Mouse (Mus musculus) heart, embryonic 12.5 days (tissue): ENCODE data around the gene Tubb5. TPM values are rescaled to one million over a fixed set of nuclear protein-coding genes. Genes with fewer than 3 reads are reported as not detected.

Source experiments
- ATAC-seq: fragments of 200-750 bp; cut with Nextera tagmentation; 2 replicates; pipeline ENCODE4 v1.8.0; 2017; ENCODE audit warnings: moderate TSS enrichment, moderate library complexity; ENCODE audit not compliant: insufficient number of reproducible peaks, low FRiP score
- H3K27ac ChIP-seq: fragments of 300-500 bp; sonication (generic); 2 replicates; pipeline ENCODE4 v1.5.1; 2016; ENCODE audit warnings: mild to moderate bottlenecking, moderate library complexity; ENCODE audit not compliant: poor library complexity, severe bottlenecking
- H3K27me3 ChIP-seq: fragments of 300-500 bp; sonication (generic); replicated peaks from 2 replicates; pipeline ENCODE4 v1.6.1; 2016; ENCODE audit warnings: mild to moderate bottlenecking, moderate library complexity
- H3K36me3 ChIP-seq: fragments of 300-500 bp; sonication (generic); 2 replicates; pipeline ENCODE4 v1.6.1; 2016; ENCODE audit warnings: mild to moderate bottlenecking, moderate library complexity
- H3K4me1 ChIP-seq: fragments of 300-500 bp; sonication (generic); replicated peaks from 2 replicates; pipeline ENCODE4 v1.6.1; 2016; ENCODE audit warnings: mild to moderate bottlenecking
- H3K4me2 ChIP-seq: fragments of 300-500 bp; sonication (generic); 2 replicates; pipeline ENCODE4 v1.6.1; 2016; ENCODE audit warnings: mild to moderate bottlenecking, moderate library complexity
- H3K4me3 ChIP-seq: fragments of 300-500 bp; sonication (generic); 2 replicates; pipeline ENCODE4 v1.5.1; 2016; ENCODE audit warnings: mild to moderate bottlenecking
- H3K9ac ChIP-seq: fragments of 300-500 bp; sonication (generic); 2 replicates; pipeline ENCODE4 v1.6.1; 2016; ENCODE audit warnings: mild to moderate bottlenecking, moderate library complexity
- H3K9me3 ChIP-seq: fragments of 300-500 bp; sonication (generic); replicated peaks from 2 replicates; pipeline ENCODE4 v1.6.1; 2016; ENCODE audit warnings: mild to moderate bottlenecking, moderate library complexity
- WGBS: fragments of 180-500 bp; shearing (Covaris S2); methylation state at CpG from one replicate; pipeline ENCODE4 v1.1.7; 2016; 5-methylcytosine and 5-hydroxymethylcytosine counted together
- polyA plus RNA-seq: library from polyadenylated mRNA; unstranded; fragments of >200 nt; fragmentation: Nextera tagmentation; extraction: Ambion mirVana; gene quantifications from 2 replicates; pipeline ENCODE4 v1.2.1, GENCODE M21; 2016

Tubb5 gene
- polyA plus RNA-seq, 1 experiment from 2014 or later = 743 TPM

- peaks cover 42% of the 10 kb centered on the region for H3K4me1 ChIP-seq
- H3K27ac ChIP-seq = peak overlapping the region; percentile 97
- H3K4me3 ChIP-seq = peak overlapping the region; percentile 81
- peaks cover 47% of the 10 kb centered on the region for H3K36me3 ChIP-seq
- H3K9me3 ChIP-seq = no peaks in the 10 kb centered on the region
- H3K27me3 ChIP-seq = no peaks in the 10 kb centered on the region
- ATAC-seq = peak; percentile 73
- peak overlapping the region; percentile 91 for H3K4me2 ChIP-seq
- peak overlapping the region; percentile 93 for H3K9ac ChIP-seq
- 1% methylated on average over 25 of the region's 25 CpGs for WGBS
Measured at GRCm38 (mm10) chr17:35836991-35837422, 1.1 kb downstream of the Tubb5 start.

- WGBS = 8% methylated on average over 24 of the region's 24 CpGs
- no peak for ATAC-seq
- H3K4me2 ChIP-seq = peak overlapping the region; percentile 91
- no peaks in the 10 kb centered on the region for H3K27me3 ChIP-seq
- peak overlapping the region; percentile 97 for H3K27ac ChIP-seq
- H3K36me3 ChIP-seq = peaks cover 54% of the 10 kb centered on the region
- H3K9me3 ChIP-seq = no peaks in the 10 kb centered on the region
- H3K4me1 ChIP-seq = peaks cover 41% of the 10 kb centered on the region
- peak overlapping the region; percentile 81 for H3K4me3 ChIP-seq
- peak overlapping the region; percentile 93 for H3K9ac ChIP-seq
Measured at GRCm38 (mm10) chr17:35836178-35836965, 1.7 kb downstream of the Tubb5 start.

- Histone ChIP-seq H3K9ac (peak overlapping the region; percentile 93), H3K36me3 (peaks cover 62% of the 10 kb centered on the region), H3K9me3 (no peaks in the 10 kb centered on the region), H3K27me3 (no peaks in the 10 kb centered on the region), H3K4me1 (peaks cover 41% of the 10 kb centered on the region), H3K4me3 (peak overlapping the region; percentile 81), H3K27ac (no peak overlapping the region), H3K4me2 (peak overlapping the region; percentile 91)
- 80% methylated on average over 26 of the region's 26 CpGs for WGBS
- no peak for ATAC-seq
Measured at GRCm38 (mm10) chr17:35835424-35836140, 2.5 kb downstream of the Tubb5 start.

- Histone ChIP-seq H3K27ac (no peak overlapping the region), H3K9me3 (no peaks in the 10 kb centered on the region), H3K36me3 (peaks cover 69% of the 10 kb centered on the region), H3K9ac (peak overlapping the region; percentile 93), H3K27me3 (no peaks in the 10 kb centered on the region), H3K4me1 (peaks cover 48% of the 10 kb centered on the region), H3K4me3 (peak overlapping the region; percentile 81), H3K4me2 (peak overlapping the region; percentile 91)
- no peak for ATAC-seq
- 78% methylated on average over 26 of the region's 26 CpGs for WGBS
Measured at GRCm38 (mm10) chr17:35834696-35835422, 3.2 kb downstream of the Tubb5 start.

GRCm38 (mm10) chr17:35833894-35834293 is 4.2 kb downstream of the Tubb5 start:
- Histone ChIP-seq H3K4me2 (peak overlapping the region; percentile 14; the same call in 1 of the 2 replicates), H3K4me1 (peaks cover 45% of the 10 kb centered on the region), H3K9ac (no peak overlapping the region), H3K27me3 (no peaks in the 10 kb centered on the region), H3K27ac (0 out of 2 replicates have a peak overlapping the region, but pooled peaks have one; percentile 31), H3K9me3 (no peaks in the 10 kb centered on the region), H3K4me3 (peak overlapping the region; percentile 4; the same call in 1 of the 2 replicates), H3K36me3 (peaks cover 69% of the 10 kb centered on the region)
- no peak for ATAC-seq
- WGBS = 56% methylated on average over 5 of the region's 5 CpGs

- ATAC-seq = no peak
- 22% methylated on average over 5 of the region's 5 CpGs for WGBS
- Histone ChIP-seq H3K36me3 (peaks cover 72% of the 10 kb centered on the region), H3K4me3 (no peak overlapping the region), H3K9me3 (no peaks in the 10 kb centered on the region), H3K4me2 (no peak overlapping the region), H3K9ac (no peak overlapping the region), H3K27me3 (no peaks in the 10 kb centered on the region), H3K27ac (peak overlapping the region; percentile 12; the same call in 1 of the 2 replicates), H3K4me1 (peaks cover 45% of the 10 kb centered on the region)
Measured at GRCm38 (mm10) chr17:35833239-35833751, 4.8 kb downstream of the Tubb5 start.

GRCm38 (mm10) chr17:35832400-35833238 is 5.5 kb downstream of the Tubb5 start:
- H3K36me3 ChIP-seq = peaks cover 79% of the 10 kb centered on the region
- H3K27ac ChIP-seq = no peak overlapping the region
- no peak overlapping the region for H3K9ac ChIP-seq
- H3K4me1 ChIP-seq = peaks cover 45% of the 10 kb centered on the region
- H3K4me3 ChIP-seq = no peak overlapping the region
- WGBS = 71% methylated on average over 8 of the region's 8 CpGs
- 0 out of 2 replicates have a peak, but pooled peaks cover 3% of the 10 kb centered on the region for H3K9me3 ChIP-seq
- H3K27me3 ChIP-seq = no peaks in the 10 kb centered on the region
- ATAC-seq = no peak
- H3K4me2 ChIP-seq = no peak overlapping the region

- H3K27me3 ChIP-seq = no peaks in the 10 kb centered on the region
- 2% methylated on average over 21 of the region's 21 CpGs for WGBS
- H3K4me1 ChIP-seq = peaks cover 30% of the 10 kb centered on the region
- peaks cover 86% of the 10 kb centered on the region for H3K36me3 ChIP-seq
- peak overlapping the region; percentile 49 for H3K4me2 ChIP-seq
- 0 out of 2 replicates have a peak, but pooled peaks cover 3% of the 10 kb centered on the region for H3K9me3 ChIP-seq
- H3K4me3 ChIP-seq = no peak overlapping the region
- H3K27ac ChIP-seq = 0 out of 2 replicates have a peak overlapping the region, but pooled peaks have one; percentile 23
- peak; percentile 75 for ATAC-seq
- no peak overlapping the region for H3K9ac ChIP-seq
Measured at GRCm38 (mm10) chr17:35829737-35830136, 8.4 kb downstream of the Tubb5 start.

- ATAC-seq = no peak
- Histone ChIP-seq H3K36me3 (peaks cover 41% of the 10 kb centered on the region), H3K4me3 (no peak overlapping the region), H3K4me1 (peaks cover 34% of the 10 kb centered on the region), H3K27me3 (no peaks in the 10 kb centered on the region), H3K9me3 (0 out of 2 replicates have a peak, but pooled peaks cover 3% of the 10 kb centered on the region), H3K4me2 (no peak overlapping the region), H3K27ac (no peak overlapping the region), H3K9ac (no peak overlapping the region)
- WGBS = 92% methylated on average over 13 of the region's 13 CpGs
Measured at GRCm38 (mm10) chr17:35825109-35825850, 12.8 kb downstream of the Tubb5 start.
